In genomic region chr19:47485997-47486566, GRCm38 (mm10) we compare ENCODE assay signal across 11 mouse cellular contexts. TPM values are rescaled to one million over a fixed set of nuclear protein-coding genes. Genes with fewer than 3 reads are reported as not detected.
DNase-seq lines count a peak whose midpoint lies in the region; ATAC-seq and TF ChIP-seq lines count a peak whose summit lies in the region.
"Had no signal": no experiment of that assay in that cellular context is flagged by ENCODE, and none has a peak within 500 bp of the region (broad histone marks: within the 10 kb centered on the region; RNA-seq: fewer than 3 reads in every experiment).

No protein-coding gene starts in this region.

- H3K9me3 ChIP-seq in forebrain, embryonic 10.5 days, result peaks cover 14% of the 10 kb centered on the region; the same call in 1 of the 2 replicates
- H3K9me3 ChIP-seq in forebrain, embryonic 13.5 days (replicated peaks), result peaks cover 2% of the 10 kb centered on the region; the same call in 1 of the 2 replicates
- peaks cover 6% of the 10 kb centered on the region; the same call in 1 of the 2 replicates for H3K9me3 ChIP-seq in lung, postnatal 0 days (ENCODE audit: low read length)
- H3K9me3 ChIP-seq in heart, embryonic 16.5 days (replicated peaks; ENCODE audit: control insufficient read depth, low read length), result peaks cover 11% of the 10 kb centered on the region; the same call in 1 of the 2 replicates
- no peaks in the 10 kb centered on the region for H3K9me3 ChIP-seq in stomach, embryonic 15.5 days
- H3K9me3 ChIP-seq: neural tube, embryonic 15.5 days had no signal

- H3K4me3 ChIP-seq in forebrain, embryonic 10.5 days, result no peak overlapping the region
- no peak overlapping the region for H3K4me3 ChIP-seq in forebrain, embryonic 13.5 days
- H3K4me3 ChIP-seq in lung, postnatal 0 days (ENCODE audit: low read depth, low read length), result no peak overlapping the region
- H3K4me3 ChIP-seq in heart, embryonic 16.5 days (ENCODE audit: low read length), result peak overlapping the region; percentile 25
- no peak overlapping the region for H3K4me3 ChIP-seq in stomach, embryonic 15.5 days (replicated peaks)
- H3K4me3 ChIP-seq: neural tube, embryonic 15.5 days had no signal

- no peaks in the 10 kb centered on the region for H3K36me3 ChIP-seq in forebrain, embryonic 10.5 days (replicated peaks)
- H3K36me3 ChIP-seq in forebrain, embryonic 13.5 days (ENCODE audit: poor library complexity, severe bottlenecking), result no peaks in the 10 kb centered on the region
- H3K36me3 ChIP-seq in lung, postnatal 0 days (ENCODE audit: insufficient read depth, low read length), result no peaks in the 10 kb centered on the region
- no peaks in the 10 kb centered on the region for H3K36me3 ChIP-seq in heart, embryonic 16.5 days (ENCODE audit: control insufficient read depth, insufficient read depth)
- H3K36me3 ChIP-seq in stomach, embryonic 15.5 days, result no peaks in the 10 kb centered on the region
- H3K36me3 ChIP-seq: neural tube, embryonic 15.5 days had no signal

- 60% methylated on average over 9 of the region's 9 CpGs for WGBS in forebrain, embryonic 10.5 days
- WGBS in forebrain, embryonic 13.5 days, result 49% methylated on average over 9 of the region's 9 CpGs
- 19% methylated on average over 9 of the region's 9 CpGs for WGBS in lung, postnatal 0 days
- WGBS in heart, embryonic 16.5 days, result 11% methylated on average over 9 of the region's 9 CpGs
- WGBS in stomach, embryonic 15.5 days, result 24% methylated on average over 9 of the region's 9 CpGs

- no peak for TF ChIP-seq EP300 in lung, postnatal 0 days (IDR thresholded peaks at IDR 0.05)

- DNase-seq in forebrain, embryonic 10.5 days (ENCODE audit: extremely low spot score, low spot score), result no peak
- DNase-seq in lung, postnatal 0 days (ENCODE audit: low spot score), result no peak
- DNase-seq in lung, postnatal 25 days (ENCODE audit: low spot score), result no peak
- DNase-seq in spleen, postnatal 14 days (ENCODE audit: low spot score in 2 of 2), result no peak
- DNase-seq in embryo, embryonic 10.5 days (ENCODE audit: low spot score), result no peak
- DNase-seq: thymus, postnatal 36 days had no signal

- H3K4me2 ChIP-seq in forebrain, embryonic 13.5 days, result no peak overlapping the region
- H3K4me2 ChIP-seq in lung, postnatal 0 days (replicated peaks; ENCODE audit: low read depth, low read length), result peak overlapping the region; percentile 27; the same call in 1 of the 2 replicates
- peak overlapping the region; percentile 57 for H3K4me2 ChIP-seq in heart, embryonic 16.5 days (ENCODE audit: low read depth, low read length)
- peak overlapping the region; percentile 32 for H3K4me2 ChIP-seq in stomach, embryonic 15.5 days
- H3K4me2 ChIP-seq: neural tube, embryonic 15.5 days had no signal

- peak overlapping the region; percentile 51 for H3K27ac ChIP-seq in forebrain, embryonic 10.5 days
- H3K27ac ChIP-seq in forebrain, embryonic 13.5 days, result no peak overlapping the region
- H3K27ac ChIP-seq in lung, postnatal 0 days (ENCODE audit: low read length), result no peak overlapping the region
- peak overlapping the region; percentile 95 for H3K27ac ChIP-seq in heart, embryonic 16.5 days (ENCODE audit: low read length)
- H3K27ac ChIP-seq in stomach, embryonic 15.5 days, result peak overlapping the region; percentile 82
- H3K27ac ChIP-seq: liver, embryonic 14.5 days; neural tube, embryonic 15.5 days had no signal

- no peak for ATAC-seq in forebrain, embryonic 13.5 days
- ATAC-seq in lung, postnatal 0 days, result peak; percentile 41
- ATAC-seq in heart, embryonic 16.5 days (replicated peaks; ENCODE audit: extremely low read depth, insufficient read depth, low FRiP score), result peak; percentile 83
- peak; percentile 73 for ATAC-seq in stomach, embryonic 15.5 days (ENCODE audit: insufficient read depth, low FRiP score, low read depth)

- TF ChIP-seq CTCF in lung, postnatal 0 days (IDR thresholded peaks at IDR 0.05), result no peak

- H3K4me1 ChIP-seq in forebrain, embryonic 10.5 days, result peaks cover 9% of the 10 kb centered on the region
- H3K4me1 ChIP-seq in forebrain, embryonic 13.5 days, result peaks cover 9% of the 10 kb centered on the region
- H3K4me1 ChIP-seq in lung, postnatal 0 days (ENCODE audit: insufficient read depth, low read depth, low read length), result 0 out of 2 replicates have a peak, but pooled peaks cover 3% of the 10 kb centered on the region
- peaks cover 24% of the 10 kb centered on the region for H3K4me1 ChIP-seq in heart, embryonic 16.5 days (ENCODE audit: control insufficient read depth, insufficient read depth, low read length)
- H3K4me1 ChIP-seq in stomach, embryonic 15.5 days, result no peaks in the 10 kb centered on the region

- H3K9ac ChIP-seq in forebrain, embryonic 13.5 days, result no peak overlapping the region
- no peak overlapping the region for H3K9ac ChIP-seq in lung, postnatal 0 days (replicated peaks; ENCODE audit: low read depth)
- H3K9ac ChIP-seq in heart, embryonic 16.5 days (ENCODE audit: low read length), result peak overlapping the region; percentile 68
- no peak overlapping the region for H3K9ac ChIP-seq in stomach, embryonic 15.5 days
- H3K9ac ChIP-seq: liver, embryonic 14.5 days; neural tube, embryonic 15.5 days had no signal

- no peaks in the 10 kb centered on the region for H3K27me3 ChIP-seq in forebrain, embryonic 10.5 days (ENCODE audit: poor library complexity, severe bottlenecking)
- H3K27me3 ChIP-seq in forebrain, embryonic 13.5 days, result no peaks in the 10 kb centered on the region
- no peaks in the 10 kb centered on the region for H3K27me3 ChIP-seq in lung, postnatal 0 days (replicated peaks; ENCODE audit: insufficient read depth, low read length)
- H3K27me3 ChIP-seq in heart, embryonic 16.5 days (ENCODE audit: control insufficient read depth, insufficient read depth, low read length), result no peaks in the 10 kb centered on the region
- no peaks in the 10 kb centered on the region for H3K27me3 ChIP-seq in stomach, embryonic 15.5 days (replicated peaks)
- H3K27me3 ChIP-seq: neural tube, embryonic 15.5 days had no signal

RNA-seq across cellular contexts. Expression of gene Sh3pxd2a, which starts 21.9 kb away (rescaled TPM):
- polyA plus RNA-seq in forebrain, embryonic 10.5 days (2016; fragmentation: Nextera tagmentation; extraction: Ambion mirVana), result 1.5 and 1.8 TPM in 2 replicates
- 3.0 and 3.6 TPM in 2 replicates for polyA plus RNA-seq in forebrain, embryonic 13.5 days (2015; fragmentation: Nextera tagmentation; extraction: Ambion mirVana)
- 5.6 and 6.4 TPM in 2 replicates for polyA plus RNA-seq in lung, postnatal 0 days (2015; fragmentation: Nextera tagmentation; extraction: Ambion mirVana)
- 4.5 and 6.3 TPM in 2 replicates for polyA plus RNA-seq in heart, embryonic 16.5 days (2015; fragmentation: Nextera tagmentation; extraction: Ambion mirVana)
- 6.8 and 6.9 TPM in 2 replicates for polyA plus RNA-seq in stomach, embryonic 15.5 days (2015; fragmentation: Nextera tagmentation; extraction: Ambion mirVana)

RNA-seq across cellular contexts. Expression of gene Stn1, which starts 51.2 kb away (rescaled TPM):
- polyA plus RNA-seq in forebrain, embryonic 10.5 days (2016; fragmentation: Nextera tagmentation; extraction: Ambion mirVana), result 64.3 and 68.1 TPM in 2 replicates
- 39.0 and 42.2 TPM in 2 replicates for polyA plus RNA-seq in forebrain, embryonic 13.5 days (2015; fragmentation: Nextera tagmentation; extraction: Ambion mirVana)
- polyA plus RNA-seq in lung, postnatal 0 days (2015; fragmentation: Nextera tagmentation; extraction: Ambion mirVana), result 28.6 and 30.9 TPM in 2 replicates
- 37.3 and 38.5 TPM in 2 replicates for polyA plus RNA-seq in heart, embryonic 16.5 days (2015; fragmentation: Nextera tagmentation; extraction: Ambion mirVana)
- 52.7 and 55.8 TPM in 2 replicates for polyA plus RNA-seq in stomach, embryonic 15.5 days (2015; fragmentation: Nextera tagmentation; extraction: Ambion mirVana)

Comparison
In these comparisons a context has a peak if more than half of its experiments do, and no peak if none do; other contexts are left out.
1. H3K27ac ChIP-seq: peak in forebrain, embryonic 10.5 days (single experiment), heart, embryonic 16.5 days (single experiment) and stomach, embryonic 15.5 days (single experiment); none in forebrain, embryonic 13.5 days (single experiment) and lung, postnatal 0 days (single experiment).